Mouse (Mus musculus): ENCODE results near the gene Lamtor2. TPM values are rescaled to one million over a fixed set of nuclear protein-coding genes. Genes with fewer than 3 reads are reported as not detected.

Lamtor2 gene
- polyA plus RNA-seq, 1 experiment, result 159 TPM

GRCm38 (mm10) chr3:88532689-88533511, 20.0 kb downstream of the Lamtor2 start:
- Histone ChIP-seq H3K4me3 (replicated peaks; ENCODE audit: insufficient read depth, low read depth, low read length) (peak overlapping the region; percentile 58), H3K4me1 (ENCODE audit: control insufficient read depth, insufficient read depth, low read length) (peaks cover 16% of the 10 kb centered on the region), H3K27ac (ENCODE audit: insufficient read depth, low read length) (no peak overlapping the region), H3K27me3 (ENCODE audit: control insufficient read depth, insufficient read depth, low read length) (no peaks in the 10 kb centered on the region)
- WGBS, result 6% methylated on average over 40 of the region's 40 CpGs
- TF ChIP-seq CTCF (IDR thresholded peaks at IDR 0.05; ENCODE audit: borderline replicate concordance, insufficient read depth, low read depth, low read length), result no peak
- DNase-seq, result peak; percentile 30 to 32

GRCm38 (mm10) chr3:88532299-88532674, 20.6 kb downstream of the Lamtor2 start, which contains the start of gene Mex3a:
Gene Mex3a, plus strand, starts transcription at chr3:88532395.
- Histone ChIP-seq H3K27me3 (ENCODE audit: control insufficient read depth, insufficient read depth, low read length) (no peaks in the 10 kb centered on the region), H3K4me3 (replicated peaks; ENCODE audit: insufficient read depth, low read depth, low read length) (peak within 1 kb of the TSS; percentile 84), H3K27ac (ENCODE audit: insufficient read depth, low read length) (peak within 1 kb of the TSS; percentile 42; the same call in 1 of the 2 replicates), H3K4me1 (ENCODE audit: control insufficient read depth, insufficient read depth, low read length) (peaks cover 16% of the 10 kb centered on the region)
- TF ChIP-seq POLR2A (IDR thresholded peaks at IDR 0.05; ENCODE audit: borderline replicate concordance, insufficient read depth, low read length), result no peak
- TF ChIP-seq CTCF (IDR thresholded peaks at IDR 0.05; ENCODE audit: borderline replicate concordance, insufficient read depth, low read depth, low read length), result no peak
- DNase-seq, result peak in 1 of 2 experiments; percentile 23
- 2% methylated on average over 26 of the region's 31 CpGs for WGBS

GRCm38 (mm10) chr3:88531348-88532298, 21.3 kb downstream of the Lamtor2 start:
- Histone ChIP-seq H3K4me3 (replicated peaks; ENCODE audit: insufficient read depth, low read depth, low read length) (peak overlapping the region; percentile 84), H3K4me1 (ENCODE audit: control insufficient read depth, insufficient read depth, low read length) (peaks cover 16% of the 10 kb centered on the region), H3K27me3 (ENCODE audit: control insufficient read depth, insufficient read depth, low read length) (no peaks in the 10 kb centered on the region), H3K27ac (ENCODE audit: insufficient read depth, low read length) (peak overlapping the region; percentile 42; the same call in 1 of the 2 replicates)
- peak; percentile 86 to 91 for DNase-seq
- under 1% methylated on average over 61 of the region's 63 CpGs for WGBS
- no peak for TF ChIP-seq CTCF (IDR thresholded peaks at IDR 0.05; ENCODE audit: borderline replicate concordance, insufficient read depth, low read depth, low read length)
- TF ChIP-seq POLR2A (IDR thresholded peaks at IDR 0.05; ENCODE audit: borderline replicate concordance, insufficient read depth, low read length), result 0 out of 2 replicates have a peak, but pooled peaks have one; percentile 17

GRCm38 (mm10) chr3:88530082-88530864, 22.6 kb downstream of the Lamtor2 start:
- TF ChIP-seq POLR2A (IDR thresholded peaks at IDR 0.05; ENCODE audit: borderline replicate concordance, insufficient read depth, low read length), result no peak
- no peak for TF ChIP-seq CTCF (IDR thresholded peaks at IDR 0.05; ENCODE audit: borderline replicate concordance, insufficient read depth, low read depth, low read length)
- no peaks in the 10 kb centered on the region for H3K27me3 ChIP-seq (ENCODE audit: control insufficient read depth, insufficient read depth, low read length)
- WGBS, result 44% methylated on average over 11 of the region's 11 CpGs
- DNase-seq, result peak in 1 of 2 experiments; percentile 22
- peak overlapping the region; percentile 84 for H3K4me3 ChIP-seq (replicated peaks; ENCODE audit: insufficient read depth, low read depth, low read length)
- H3K4me1 ChIP-seq (ENCODE audit: control insufficient read depth, insufficient read depth, low read length), result peaks cover 16% of the 10 kb centered on the region
- no peak overlapping the region for H3K27ac ChIP-seq (ENCODE audit: insufficient read depth, low read length)

- peak in 1 of 2 experiments; percentile 19 for DNase-seq
- Histone ChIP-seq H3K4me3 (replicated peaks; ENCODE audit: insufficient read depth, low read depth, low read length) (no peak overlapping the region), H3K27ac (ENCODE audit: insufficient read depth, low read length) (no peak overlapping the region), H3K27me3 (ENCODE audit: control insufficient read depth, insufficient read depth, low read length) (no peaks in the 10 kb centered on the region), H3K4me1 (ENCODE audit: control insufficient read depth, insufficient read depth, low read length) (peaks cover 16% of the 10 kb centered on the region)
- TF ChIP-seq CTCF (IDR thresholded peaks at IDR 0.05; ENCODE audit: borderline replicate concordance, insufficient read depth, low read depth, low read length) (no peak), POLR2A (IDR thresholded peaks at IDR 0.05; ENCODE audit: borderline replicate concordance, insufficient read depth, low read length) (no peak)
- WGBS, result 53% methylated on average over 7 of the region's 7 CpGs
Measured at GRCm38 (mm10) chr3:88529204-88530000, 23.5 kb downstream of the Lamtor2 start.

GRCm38 (mm10) chr3:88528646-88529045, 24.2 kb downstream of the Lamtor2 start:
- Histone ChIP-seq H3K4me3 (replicated peaks; ENCODE audit: insufficient read depth, low read depth, low read length) (no peak overlapping the region), H3K27ac (ENCODE audit: insufficient read depth, low read length) (no peak overlapping the region), H3K4me1 (ENCODE audit: control insufficient read depth, insufficient read depth, low read length) (peaks cover 16% of the 10 kb centered on the region), H3K27me3 (ENCODE audit: control insufficient read depth, insufficient read depth, low read length) (no peaks in the 10 kb centered on the region)
- DNase-seq, result no peak
- TF ChIP-seq POLR2A (IDR thresholded peaks at IDR 0.05; ENCODE audit: borderline replicate concordance, insufficient read depth, low read length), result no peak
- no peak for TF ChIP-seq CTCF (IDR thresholded peaks at IDR 0.05; ENCODE audit: borderline replicate concordance, insufficient read depth, low read depth, low read length)
- 91% methylated on average over 11 of the region's 11 CpGs for WGBS
